Mouse (Mus musculus) lung, postnatal 14 days (tissue): ENCODE data around the gene Piwil4.

Experiments
- DNase-seq: peaks from one replicate; pipeline ENCODE4 v3.0.0; 2021

The Piwil4 gene

GRCm38 (mm10) chr9:14666071-14666470 is 74.5 kb downstream of the Piwil4 start:
- DNase-seq = no peak

GRCm38 (mm10) chr9:14663591-14663990 is 76.9 kb downstream of the Piwil4 start:
- no peak for DNase-seq

- DNase-seq = no peak
Observed at GRCm38 (mm10) chr9:14662876-14663275, 77.7 kb downstream of the Piwil4 start.

GRCm38 (mm10) chr9:14662138-14662537 is 78.4 kb downstream of the Piwil4 start:
- no peak for DNase-seq

- DNase-seq = no peak
Observed at GRCm38 (mm10) chr9:14657926-14658325, 82.6 kb downstream of the Piwil4 start.

GRCm38 (mm10) chr9:14654010-14654409 is 86.5 kb downstream of the Piwil4 start:
- DNase-seq = no peak

- DNase-seq = peak; percentile 17
Observed at GRCm38 (mm10) chr9:14652761-14653160, 87.8 kb downstream of the Piwil4 start.

GRCm38 (mm10) chr9:14647849-14648248 is 92.7 kb downstream of the Piwil4 start:
- DNase-seq = no peak

GRCm38 (mm10) chr9:14646641-14647040 is 93.9 kb downstream of the Piwil4 start:
- DNase-seq = no peak
